Mouse (Mus musculus) thymus, postnatal 0 days (tissue): ENCODE data around the gene Rab30. TPM values are rescaled to one million over a fixed set of nuclear protein-coding genes. Genes with fewer than 3 reads are reported as not detected.
"Not testable (repeated sequence)": the region's sequence is repeated elsewhere in the genome, so short reads cannot be mapped to it uniquely, and the experiment has no call there.

Source experiments
- DNase-seq: peaks from one replicate; pipeline ENCODE4 v3.0.0-alpha.2; 2015; ENCODE audit warnings: low spot score
- polyA plus RNA-seq: library from polyadenylated mRNA; unstranded; fragments of >200 nt; fragmentation: Nextera tagmentation; extraction: Ambion mirVana; gene quantifications from 2 replicates; pipeline ENCODE4 v1.2.1, GENCODE M21; 2015

The Rab30 gene
- polyA plus RNA-seq, 1 experiment from 2014 or later = 3.8 TPM

DNA sequence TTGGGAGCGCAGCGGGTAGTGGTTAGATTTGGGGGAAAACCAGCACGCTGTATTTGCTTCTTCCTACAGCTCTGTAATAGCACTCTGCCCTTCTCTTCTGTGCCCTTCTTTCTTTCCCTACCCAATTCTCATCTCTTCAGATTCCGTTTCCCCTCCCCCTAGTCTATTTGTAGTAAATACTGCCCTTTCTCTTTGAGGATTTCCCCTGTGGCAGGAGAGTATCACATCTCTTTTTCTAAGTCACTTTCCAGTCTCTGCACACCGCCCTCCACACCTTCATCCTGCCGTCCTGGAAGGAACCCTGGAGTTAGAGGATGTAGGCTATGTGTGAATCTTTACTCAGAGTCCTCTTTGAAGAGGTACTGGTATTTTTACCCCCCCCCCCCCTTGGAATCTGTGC, 1.9 kb downstream of the Rab30 start:
- no peak for DNase-seq

DNA sequence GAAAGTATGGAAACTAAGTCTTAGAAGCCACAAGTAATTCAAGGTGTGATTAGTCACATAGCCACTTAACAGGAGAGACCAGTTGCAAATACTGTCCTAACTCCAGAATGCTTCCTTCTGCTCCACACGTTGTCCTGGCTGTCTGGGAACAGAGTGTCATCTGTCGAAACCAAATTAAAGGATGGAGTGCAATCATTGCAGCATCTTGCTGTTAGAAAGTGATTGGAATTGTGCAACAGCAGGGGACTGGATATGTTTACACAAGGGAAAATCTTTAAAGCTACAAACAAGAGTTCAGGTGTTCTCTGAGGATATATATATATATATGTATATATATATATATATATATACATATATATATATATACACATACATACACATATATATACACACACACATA, 9.0 kb downstream of the Rab30 start:
- no peak for DNase-seq

DNA sequence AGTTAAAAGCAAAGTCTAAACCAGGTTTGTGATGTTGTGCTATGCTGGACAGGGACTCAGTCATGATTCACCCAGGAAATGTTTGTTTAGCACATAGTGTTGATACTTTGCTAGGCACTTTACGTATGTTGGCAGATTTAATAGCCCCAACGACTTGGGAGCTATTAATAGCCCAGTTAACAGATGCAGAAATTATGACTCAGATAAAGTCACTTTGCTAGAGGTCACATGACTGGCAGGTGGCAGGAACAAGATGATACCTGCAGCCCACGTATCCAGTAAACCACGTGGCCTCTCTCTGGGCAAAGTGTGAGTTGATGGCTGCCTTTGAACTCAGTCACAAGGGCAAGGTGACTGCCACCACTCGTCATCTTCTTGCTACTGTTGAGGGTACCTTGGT, 16.7 kb downstream of the Rab30 start:
- DNase-seq = no peak

DNA sequence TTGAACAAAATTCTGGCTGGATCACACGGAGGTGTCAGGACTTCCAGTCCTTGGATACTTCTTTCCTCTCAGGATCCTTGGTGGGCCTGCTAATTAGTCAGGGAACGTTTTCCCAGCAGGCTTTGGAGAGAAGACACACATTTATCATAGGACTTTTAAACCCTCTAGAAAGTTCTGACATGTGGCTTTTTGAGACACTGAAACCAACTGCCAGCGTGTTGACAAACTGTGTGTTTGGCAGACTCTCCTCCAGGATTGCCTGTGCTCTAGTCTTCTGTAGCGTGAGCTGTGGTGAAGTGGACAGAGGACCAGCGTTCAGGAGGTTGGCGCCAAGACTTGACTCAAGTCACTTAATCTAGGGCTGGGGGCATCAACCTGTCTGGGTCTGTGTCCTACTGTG, 19.2 kb downstream of the Rab30 start:
- no peak for DNase-seq

DNA sequence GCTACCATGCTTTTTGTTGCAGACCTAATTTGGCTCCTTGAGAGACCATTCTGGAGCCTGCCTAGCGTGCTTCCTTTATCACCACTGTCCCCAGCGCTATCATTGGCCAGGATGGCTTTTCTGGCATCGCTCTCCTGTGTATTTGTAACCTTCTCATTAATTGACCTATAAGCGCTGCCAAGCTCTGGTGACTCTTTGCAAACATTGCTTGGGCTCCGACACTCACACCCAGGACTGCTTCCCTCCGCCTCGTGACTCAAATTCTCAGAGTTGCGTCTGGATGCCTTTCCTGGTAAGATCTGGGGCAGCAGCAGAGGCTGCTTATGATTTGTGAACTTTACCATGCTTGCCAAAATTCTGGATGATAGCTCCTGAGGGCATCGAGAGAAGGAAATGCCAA, 19.8 kb downstream of the Rab30 start:
- DNase-seq = no peak

DNA sequence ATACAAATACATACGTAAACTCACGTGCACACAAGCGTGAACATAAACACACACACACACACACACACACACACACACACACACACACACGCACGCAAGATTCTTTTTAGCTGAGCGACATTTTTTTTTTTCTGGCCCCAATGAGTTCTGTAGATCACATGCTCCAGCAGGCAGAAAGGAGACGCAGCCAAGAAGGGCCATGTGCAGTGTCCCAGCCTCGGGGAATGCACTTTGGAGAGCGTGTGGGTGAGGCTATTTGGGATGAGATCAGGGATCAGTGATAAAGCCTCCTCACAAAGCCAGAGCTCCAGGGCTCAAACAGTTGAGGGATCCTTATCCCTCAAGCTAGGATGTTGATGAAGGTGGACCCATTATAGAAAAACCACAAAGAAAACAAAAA, 24.0 kb downstream of the Rab30 start:
- no peak for DNase-seq

DNA sequence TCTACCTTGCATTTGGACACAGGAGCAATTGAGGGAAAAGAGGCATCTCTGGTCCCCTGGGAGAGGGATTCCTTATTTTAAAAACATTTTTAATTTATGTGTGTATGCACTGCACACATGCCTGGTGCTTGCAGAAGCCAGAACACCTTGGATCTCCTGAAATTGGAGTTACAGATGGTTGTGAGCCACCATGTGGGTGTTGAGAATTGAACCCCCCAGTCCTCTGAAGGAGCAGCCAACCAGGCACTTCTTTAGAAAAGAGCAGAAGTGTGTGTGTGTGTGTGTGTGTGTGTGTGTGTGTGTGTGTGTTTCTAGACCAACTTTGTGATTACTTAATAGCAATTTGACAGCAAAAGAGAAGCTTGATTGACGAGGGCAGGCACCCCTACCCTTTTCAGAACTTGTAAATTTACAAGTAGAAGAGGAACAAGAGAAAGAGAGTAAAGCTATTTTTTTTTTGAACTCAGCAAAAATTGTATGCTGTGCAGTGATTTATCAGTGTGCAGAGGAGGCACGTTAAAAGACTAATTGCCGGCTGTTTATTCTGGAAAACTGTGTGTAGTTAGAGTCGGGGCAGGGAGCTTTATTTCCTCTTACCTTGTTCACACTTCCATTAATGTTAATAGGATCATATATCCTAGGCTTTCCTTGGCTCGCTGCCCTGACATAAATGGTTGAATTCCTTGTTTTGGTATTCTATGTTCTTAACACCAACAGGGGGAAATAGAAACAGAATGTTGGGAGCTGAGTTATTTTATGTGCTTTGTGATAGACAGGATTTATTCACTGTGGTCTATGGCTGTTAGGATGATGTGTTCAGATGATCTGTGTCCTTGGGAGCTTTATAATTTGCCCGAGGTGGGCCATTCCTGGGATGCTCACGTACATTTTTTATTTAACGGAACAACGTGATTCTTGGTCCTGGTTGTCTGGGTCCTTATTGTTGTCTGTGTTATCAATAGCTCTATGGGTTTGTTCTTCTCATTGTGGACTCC, 25.0 kb downstream of the Rab30 start:
- no peak for DNase-seq

DNA sequence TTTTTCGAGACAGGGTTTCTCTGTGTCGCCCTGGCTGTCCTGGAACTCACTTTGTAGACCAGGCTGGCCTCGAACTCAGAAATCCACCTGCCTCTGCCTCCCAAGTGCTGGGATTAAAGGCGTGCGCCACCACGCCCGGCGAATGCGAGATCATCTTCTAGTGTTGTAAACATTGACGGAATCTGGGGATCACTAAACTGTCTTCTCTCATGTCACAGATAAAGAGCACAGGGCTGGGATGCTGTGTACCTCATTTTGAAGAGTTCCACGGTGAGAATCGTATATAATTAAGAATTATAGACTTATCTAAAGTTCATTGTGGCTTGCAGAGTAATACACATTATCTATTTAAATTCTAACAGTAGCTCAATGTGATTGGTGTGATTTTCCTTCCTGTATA, 26.7 kb downstream of the Rab30 start:
- not testable (repeated sequence) for DNase-seq

DNA sequence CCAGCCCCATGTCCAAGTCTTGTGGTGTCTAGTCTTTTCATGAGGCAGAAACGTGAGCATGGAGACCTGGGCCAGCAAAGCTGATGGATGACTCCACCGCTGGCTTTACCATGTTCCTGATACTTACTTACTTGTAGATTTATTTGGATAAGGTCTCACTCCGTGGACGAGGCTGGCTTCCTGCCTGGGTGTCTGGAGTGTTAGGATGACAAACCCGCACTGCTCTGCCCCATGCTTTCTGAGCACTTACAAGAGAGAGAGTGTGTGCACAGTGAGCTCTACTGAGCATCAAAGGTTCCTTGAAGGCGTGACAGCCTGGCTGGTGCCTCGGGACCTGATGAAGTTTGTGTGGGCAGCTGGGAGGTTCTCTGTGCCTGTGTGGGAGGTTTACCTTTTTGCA, 27.5 kb downstream of the Rab30 start:
- no peak for DNase-seq

DNA sequence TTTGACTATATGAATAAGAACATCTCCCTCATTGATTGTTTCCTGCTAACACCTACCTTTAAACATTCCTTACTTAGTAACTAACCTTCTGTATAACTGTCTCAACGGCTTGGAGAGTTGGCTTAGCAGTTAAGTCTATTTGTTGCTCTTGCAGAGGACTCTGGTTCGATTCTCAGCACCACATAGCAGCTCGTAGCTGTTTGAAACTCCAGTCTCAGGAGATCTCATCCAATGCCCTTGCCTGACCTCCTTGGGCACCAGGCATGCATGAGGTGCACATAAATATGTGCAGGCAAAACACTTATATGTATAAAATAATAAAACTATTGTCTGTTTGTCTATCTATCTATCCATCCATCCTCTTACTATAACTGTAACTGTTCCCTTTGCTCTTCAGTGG, 31.6 kb downstream of the Rab30 start:
- DNase-seq = no peak

DNA sequence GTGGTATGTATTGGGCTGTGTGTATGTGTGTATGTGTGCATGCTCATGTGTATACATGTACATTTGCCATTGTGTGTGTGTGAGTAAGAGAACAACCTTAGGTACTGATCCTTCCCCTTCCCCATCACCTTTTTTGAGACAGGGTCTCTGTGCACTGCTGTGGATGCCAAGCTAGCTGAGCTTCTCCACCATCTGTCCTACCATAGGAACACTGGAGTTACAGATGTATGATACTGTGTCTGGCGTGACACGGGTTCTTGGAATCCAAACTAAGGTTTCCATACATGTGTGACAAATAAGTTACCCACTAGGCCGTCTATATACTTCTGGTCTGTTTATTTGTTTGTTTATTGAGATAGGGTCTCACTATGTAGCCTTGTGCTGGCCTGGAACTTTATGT, 32.2 kb downstream of the Rab30 start:
- no peak for DNase-seq

DNA sequence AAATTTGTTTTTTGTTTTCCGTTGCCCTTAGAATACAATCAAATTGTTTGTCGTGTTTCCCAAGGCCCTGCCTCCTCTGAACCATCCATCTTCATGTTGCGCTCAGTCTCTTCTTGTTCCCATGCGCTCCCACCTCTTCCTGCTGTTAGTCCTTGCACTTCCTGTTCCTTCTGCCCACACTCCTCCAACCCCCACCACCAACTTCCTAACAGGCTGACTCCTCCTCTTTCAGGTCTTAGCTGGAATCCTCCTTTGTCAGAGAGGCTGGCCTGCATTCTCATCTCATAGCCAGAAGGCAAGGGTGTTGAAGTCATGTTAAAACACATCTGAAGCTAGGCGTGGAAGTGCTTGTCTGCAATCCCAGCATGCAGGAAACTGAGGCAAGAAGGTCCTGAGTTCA, 33.3 kb downstream of the Rab30 start:
- DNase-seq = no peak

DNA sequence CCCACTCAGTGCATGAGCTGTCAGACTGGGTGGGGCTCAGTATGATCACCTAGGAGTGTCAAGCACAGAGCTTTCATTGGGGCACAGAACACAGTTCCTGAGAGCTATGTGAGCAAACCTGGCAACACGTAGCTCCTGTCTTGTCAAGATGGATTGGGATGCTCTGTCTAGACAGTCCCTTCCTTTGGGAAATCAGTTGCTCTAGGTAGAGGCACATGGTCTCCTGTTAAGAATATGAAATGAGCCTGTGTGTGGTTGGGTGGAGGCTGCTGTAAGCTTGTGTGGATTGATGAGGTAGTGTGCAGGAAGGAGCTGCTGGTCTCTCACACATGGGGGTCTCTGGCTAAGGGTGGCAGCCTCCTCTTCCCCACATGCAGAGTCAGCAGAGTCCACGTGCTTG, 34.3 kb downstream of the Rab30 start:
- DNase-seq = no peak

DNA sequence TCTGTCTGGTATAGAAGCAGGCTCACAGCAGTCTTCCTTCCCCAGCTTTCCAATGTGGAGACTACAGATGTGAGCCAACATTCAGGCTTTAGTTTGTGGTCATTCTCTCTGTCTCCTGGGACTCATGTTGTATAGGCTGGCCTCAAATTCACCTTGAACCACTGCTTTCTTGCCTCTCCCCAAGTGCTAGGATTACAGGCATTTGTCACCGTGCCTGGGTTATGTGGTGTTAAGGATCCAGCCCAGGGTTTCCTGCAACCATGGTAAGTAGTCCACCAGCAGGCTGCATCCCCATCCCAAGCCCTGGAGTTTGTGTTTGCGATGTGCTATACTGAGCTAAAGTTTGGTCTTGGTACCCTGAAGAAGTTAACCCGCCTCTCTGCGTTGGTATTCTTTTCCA, 35.2 kb downstream of the Rab30 start:
- DNase-seq = no peak

DNA sequence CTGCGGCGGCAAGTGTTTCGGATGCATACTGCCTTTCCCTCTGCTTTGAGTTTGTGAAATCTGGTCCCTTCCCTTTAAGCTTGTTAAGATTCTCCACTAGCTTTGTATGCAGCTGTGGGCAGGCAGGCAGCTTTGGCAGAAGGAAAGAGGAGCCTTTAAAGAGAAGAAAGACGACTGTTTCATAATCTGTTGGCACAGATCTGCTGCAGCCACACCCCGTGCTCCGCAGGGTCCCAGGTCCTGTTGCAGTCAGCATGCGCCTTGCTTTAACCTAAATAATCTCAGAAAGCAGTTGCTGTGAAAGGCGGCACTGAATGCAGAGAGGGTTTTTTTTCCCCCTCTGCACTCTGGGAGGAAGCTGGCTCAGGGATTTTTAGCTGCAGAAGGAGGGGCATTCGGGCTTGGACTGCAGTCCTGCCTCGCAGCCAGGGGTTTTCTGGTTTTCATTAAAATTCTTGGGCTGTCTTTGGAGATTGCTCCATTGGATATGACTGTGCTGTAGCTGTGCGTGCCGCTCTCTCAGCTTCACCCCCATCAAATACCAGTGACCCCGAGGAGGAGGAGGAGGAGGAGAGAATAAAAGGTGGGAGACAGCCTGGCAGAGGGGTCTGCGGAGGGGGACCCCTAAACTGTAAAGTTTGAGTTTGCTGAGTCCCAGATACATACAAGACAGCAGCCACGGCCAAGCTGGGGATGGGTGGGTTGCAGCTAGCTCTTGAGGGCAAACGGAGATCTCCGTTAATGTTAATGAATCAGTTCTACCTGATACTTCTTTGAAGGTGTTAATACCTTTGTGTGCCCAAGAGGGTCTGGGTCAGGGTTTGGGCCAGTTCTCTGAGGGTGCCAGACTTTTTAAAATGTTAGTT, 35.9 kb downstream of the Rab30 start:
- DNase-seq = no peak

DNA sequence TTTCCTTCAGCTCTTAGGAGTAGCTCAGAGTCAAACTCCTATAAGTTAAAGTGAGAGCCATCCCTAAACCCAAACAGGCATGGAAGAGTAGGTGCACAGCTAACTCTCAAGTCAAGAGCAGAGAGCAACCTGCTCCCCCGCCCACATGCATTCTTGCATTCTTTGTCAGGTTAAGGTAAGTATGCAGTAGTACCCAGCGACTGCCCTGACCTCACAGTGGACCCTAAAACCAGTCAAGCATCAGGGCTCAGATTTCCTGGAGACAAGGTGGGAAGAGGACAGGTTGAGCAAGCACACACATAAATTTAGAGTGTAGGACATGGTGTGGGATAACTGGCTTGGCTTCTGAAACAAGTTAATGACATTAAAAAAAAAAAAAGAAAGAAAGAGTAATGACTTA, 37.7 kb downstream of the Rab30 start:
- DNase-seq = no peak

DNA sequence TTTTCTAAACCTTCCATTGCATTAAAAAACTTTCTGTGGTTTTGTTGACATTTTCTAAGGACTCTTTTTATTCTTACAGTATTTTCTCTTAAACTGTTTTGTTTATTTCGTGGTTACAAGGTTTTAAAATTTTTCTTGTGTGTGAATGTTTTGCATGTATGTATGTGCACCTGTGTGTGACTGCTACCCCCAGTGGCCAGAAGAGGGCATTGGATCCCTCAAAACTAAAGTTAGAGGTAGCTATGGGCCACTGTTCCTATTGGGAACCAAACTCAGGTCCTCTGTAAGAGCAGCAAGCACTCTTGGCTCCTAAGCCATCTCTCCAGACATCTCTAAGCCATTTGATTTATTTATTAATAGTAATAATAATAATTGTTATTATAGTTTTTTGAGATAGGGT, 40.0 kb downstream of the Rab30 start:
- no peak for DNase-seq

DNA sequence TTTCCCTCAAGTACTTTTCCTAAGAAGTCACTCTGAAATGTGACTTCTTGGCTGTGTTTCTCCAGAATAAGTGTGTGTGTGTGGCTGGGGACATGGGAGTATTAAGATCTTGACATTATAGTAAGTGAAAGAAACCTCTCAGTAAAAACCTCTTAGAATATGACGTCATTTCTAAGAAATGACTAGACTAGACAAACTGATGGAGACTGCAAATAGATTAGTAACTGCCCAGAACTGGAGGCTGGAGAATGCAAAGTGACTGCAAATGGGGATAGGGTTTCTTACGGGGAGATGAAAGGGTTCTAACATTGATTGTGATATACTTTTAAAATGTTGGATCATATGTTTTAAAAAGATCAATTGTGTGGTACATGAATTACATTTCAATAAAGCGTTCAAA, 40.5 kb downstream of the Rab30 start:
- no peak for DNase-seq

DNA sequence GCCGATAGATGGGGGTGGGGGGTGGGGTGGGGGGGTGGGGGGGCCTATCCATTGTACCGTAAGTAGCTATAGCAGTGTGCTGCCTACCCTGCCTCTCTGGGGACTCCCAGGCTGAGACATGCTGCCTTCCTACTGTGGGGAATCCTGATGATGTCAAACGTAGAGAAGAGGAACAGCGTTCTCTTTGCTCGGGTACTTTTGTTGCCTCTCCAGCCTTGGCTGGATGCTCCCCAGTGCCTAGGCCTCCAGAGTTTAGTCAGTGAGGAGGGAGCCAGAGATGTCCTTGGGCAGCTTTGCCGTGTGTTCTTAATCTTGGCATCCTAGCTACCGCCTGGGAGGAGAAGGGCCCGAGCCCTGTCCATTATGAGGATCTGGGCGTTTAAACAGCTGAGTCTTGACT, 41.1 kb downstream of the Rab30 start:
- DNase-seq = no peak

DNA sequence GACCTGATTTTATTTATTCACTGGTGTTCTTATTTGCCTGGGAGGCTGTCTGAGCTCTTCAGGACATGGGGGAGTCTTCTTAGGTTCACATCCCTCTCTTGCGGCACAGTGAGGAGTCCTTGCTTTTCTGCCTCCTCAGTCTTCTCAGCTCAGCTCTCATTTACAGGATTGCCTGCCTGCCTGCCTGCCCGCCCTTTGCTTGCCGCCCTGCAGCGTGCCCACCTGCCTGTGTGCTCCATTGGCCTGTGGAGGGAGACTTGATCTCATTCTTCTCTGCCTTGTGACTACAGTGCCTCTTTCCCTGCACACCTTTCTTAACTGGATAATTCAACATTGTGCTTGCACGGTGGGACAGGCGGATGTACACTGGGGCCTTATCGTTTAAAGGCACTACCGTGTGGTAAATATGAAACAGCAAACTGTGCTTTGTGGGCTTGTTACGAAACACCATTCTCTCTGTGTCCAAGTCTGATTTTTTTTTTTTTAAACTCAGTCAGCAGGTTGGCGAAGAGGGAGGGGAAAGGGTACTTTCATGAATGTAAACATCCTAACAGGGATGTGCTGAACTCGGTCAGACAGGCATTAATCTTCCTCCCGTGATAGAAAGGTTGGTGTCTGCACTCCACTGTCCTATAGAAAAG, 41.9 kb downstream of the Rab30 start:
- DNase-seq = no peak

DNA sequence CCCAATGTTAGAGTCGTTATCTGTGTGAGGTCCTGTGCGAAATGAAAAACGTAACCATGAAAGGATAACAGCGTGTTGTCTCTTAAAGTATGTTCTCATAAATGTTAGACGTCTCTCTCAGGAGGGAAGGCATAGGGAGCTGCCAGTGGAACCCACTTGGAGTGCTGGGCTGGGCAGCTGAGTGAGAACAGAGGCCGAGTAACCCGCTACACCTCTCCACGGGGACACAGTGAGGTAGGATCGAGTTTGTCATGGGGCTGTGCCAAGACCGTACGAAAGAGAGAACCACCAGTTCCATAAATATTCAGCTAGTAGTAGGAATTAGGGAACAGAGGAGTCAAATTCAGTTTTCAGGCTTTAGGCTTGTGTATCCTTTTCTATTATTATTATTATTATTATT, 42.5 kb downstream of the Rab30 start:
- no peak for DNase-seq

DNA sequence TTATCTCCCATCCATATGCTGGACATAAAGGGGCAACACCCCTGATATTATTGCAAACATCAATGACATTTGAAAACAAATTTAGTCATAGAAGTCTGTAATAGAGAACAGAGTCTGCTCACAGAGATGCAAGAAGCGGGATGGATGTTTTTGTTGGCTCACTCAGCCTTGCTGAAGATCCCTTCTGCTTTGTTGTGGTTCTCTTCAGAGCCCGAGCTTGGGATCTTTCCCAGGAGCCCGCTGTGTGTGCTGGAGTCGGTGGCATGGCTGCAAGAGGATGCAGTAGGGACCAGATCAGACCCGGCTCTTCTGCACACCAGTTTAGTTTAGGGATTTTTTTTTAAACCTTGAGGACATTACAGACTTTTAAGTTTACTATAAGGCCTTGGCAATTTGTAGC, 54.3 kb downstream of the Rab30 start:
- no peak for DNase-seq
